Mouse (Mus musculus): ENCODE results near the gene Endog.
"Not testable (repeated sequence)": the region's sequence is repeated elsewhere in the genome, so short reads cannot be mapped to it uniquely, and the experiment has no call there.

Gene Endog

GRCm38 (mm10) chr2:30166677-30167076, 4.6 kb upstream of the Endog start:
- no peak for DNase-seq (ENCODE audit: low spot score in 2 of 2)

GRCm38 (mm10) chr2:30171997-30172382, 697 bp downstream of the Endog start:
- DNase-seq (ENCODE audit: low spot score in 2 of 2) = no peak

- DNase-seq (ENCODE audit: low spot score in 2 of 2) = no peak
These were observed 2.4 kb downstream of the Endog start for GRCm38 (mm10) chr2:30173541-30174240.

- DNase-seq (ENCODE audit: low spot score in 2 of 2) = no peak
These were observed 4.6 kb downstream of the Endog start for GRCm38 (mm10) chr2:30175897-30176296.

GRCm38 (mm10) chr2:30176561-30176960, 5.3 kb downstream of the Endog start:
- no peak for DNase-seq (ENCODE audit: low spot score in 2 of 2)

GRCm38 (mm10) chr2:30177700-30178675, 6.7 kb downstream of the Endog start, which contains the start of gene Spout1:
Spout1 (minus strand) TSS chr2:30178459.
- DNase-seq (ENCODE audit: low spot score in 2 of 2) = peak; percentile 94 to 96

- not testable (repeated sequence) for DNase-seq (ENCODE audit: low spot score in 2 of 2)
These were observed 7.4 kb downstream of the Endog start for GRCm38 (mm10) chr2:30178711-30179110.

GRCm38 (mm10) chr2:30182424-30182823, 11.1 kb downstream of the Endog start:
- DNase-seq (ENCODE audit: low spot score in 2 of 2) = no peak

GRCm38 (mm10) chr2:30183721-30184120, 12.4 kb downstream of the Endog start:
- DNase-seq (ENCODE audit: low spot score in 2 of 2) = no peak

GRCm38 (mm10) chr2:30185276-30185675, 14.0 kb downstream of the Endog start:
- DNase-seq (ENCODE audit: low spot score in 2 of 2) = no peak

GRCm38 (mm10) chr2:30185681-30186080, 14.4 kb downstream of the Endog start:
- no peak for DNase-seq (ENCODE audit: low spot score in 2 of 2)

GRCm38 (mm10) chr2:30191790-30192580, 20.7 kb downstream of the Endog start:
- DNase-seq (ENCODE audit: low spot score in 2 of 2) = no peak

- no peak for DNase-seq (ENCODE audit: low spot score in 2 of 2)
These were observed 23.4 kb downstream of the Endog start for GRCm38 (mm10) chr2:30194656-30195055.

GRCm38 (mm10) chr2:30198021-30198420, 26.7 kb downstream of the Endog start:
- DNase-seq (ENCODE audit: low spot score in 2 of 2) = no peak

GRCm38 (mm10) chr2:30199984-30200383, 28.7 kb downstream of the Endog start:
- no peak for DNase-seq (ENCODE audit: low spot score in 2 of 2)

- DNase-seq (ENCODE audit: low spot score in 2 of 2) = no peak
These were observed 29.2 kb downstream of the Endog start for GRCm38 (mm10) chr2:30200388-30200925.

GRCm38 (mm10) chr2:30203439-30203838, 32.1 kb downstream of the Endog start:
- DNase-seq (ENCODE audit: low spot score in 2 of 2) = no peak

GRCm38 (mm10) chr2:30205255-30205628, 33.9 kb downstream of the Endog start:
- no peak for DNase-seq (ENCODE audit: low spot score in 2 of 2)

- DNase-seq (ENCODE audit: low spot score in 2 of 2) = peak; percentile 82 to 91
These were observed 34.5 kb downstream of the Endog start, which contains the start of gene Kyat1 for GRCm38 (mm10) chr2:30205629-30206357. Kyat1 (minus strand) TSS chr2:30205847.

GRCm38 (mm10) chr2:30207401-30207800, 36.1 kb downstream of the Endog start:
- no peak for DNase-seq (ENCODE audit: low spot score in 2 of 2)

- no peak for DNase-seq (ENCODE audit: low spot score in 2 of 2)
These were observed 36.6 kb downstream of the Endog start for GRCm38 (mm10) chr2:30207886-30208285.
